Mouse (Mus musculus) CH12.LX (cell line): Measurements from ENCODE around the gene Lhfpl3. TPM values are rescaled to one million over a fixed set of nuclear protein-coding genes. Genes with fewer than 3 reads are reported as not detected.

Source experiments
- DNase-seq: peaks from one replicate; pipeline ENCODE4 v3.0.0-alpha.2; 2013; ENCODE audit errors: extremely low read depth
- H3K27ac ChIP-seq: 2 replicates; pipeline ENCODE4 v1.5.1; 2012; ENCODE audit warnings: low read depth, mild to moderate bottlenecking, control low read depth, moderate library complexity; ENCODE audit not compliant: insufficient read depth
- H3K27me3 ChIP-seq: replicated peaks from 2 replicates; pipeline ENCODE3; 2012; ENCODE audit warnings: inconsistent platforms
- H3K36me3 ChIP-seq, 2 experiments: replicated peaks in 1 of 2; 2 replicates each; pipeline versions ENCODE3 to v1.6.1; 2012; ENCODE audit warnings: inconsistent platforms in 1 of 2, low read length in 1 of 2, mild to moderate bottlenecking in 1 of 2, mixed read lengths in 1 of 2, moderate library complexity in 1 of 2; ENCODE audit not compliant: control insufficient read depth in 1 of 2, insufficient read depth in 1 of 2
- H3K4me1 ChIP-seq, 2 experiments: 2 replicates each; pipeline ENCODE4 v1.6.1; 2012; ENCODE audit warnings: inconsistent platforms in 1 of 2, moderate library complexity in 1 of 2; ENCODE audit not compliant: insufficient read depth in 2 of 2, control insufficient read depth in 1 of 2
- H3K4me2 ChIP-seq: 2 replicates; pipeline ENCODE4 v1.6.1; 2012; ENCODE audit warnings: low read depth, mild to moderate bottlenecking, control low read depth; ENCODE audit not compliant: poor library complexity, insufficient read depth, severe bottlenecking
- H3K4me3 ChIP-seq, 3 experiments: fragments of 150-350 bp in 1 of 3; sonication (generic) in 1 of 3; replicated peaks in 1 of 3; 2 replicates each; pipeline versions ENCODE3 to v1.5.1; 2011 to 2012; ENCODE audit warnings: low read depth in 2 of 3, low read length in 2 of 3, mild to moderate bottlenecking in 2 of 3, moderate library complexity in 2 of 3, control low read depth in 1 of 3, improper control_type of control experiment in 1 of 3, inconsistent platforms in 1 of 3, mixed read lengths in 1 of 3; ENCODE audit not compliant: poor library complexity in 1 of 3
- H3K79me2 ChIP-seq: replicated peaks from 2 replicates; pipeline ENCODE4 v1.6.1; 2012; ENCODE audit warnings: mild to moderate bottlenecking, moderate library complexity; ENCODE audit not compliant: control insufficient read depth, poor library complexity, insufficient read depth, severe bottlenecking; ENCODE audit errors: extremely low read depth
- H3K9ac ChIP-seq: 2 replicates; pipeline ENCODE4 v1.6.1; 2012; ENCODE audit warnings: low read depth, mild to moderate bottlenecking, control low read depth, moderate library complexity; ENCODE audit not compliant: insufficient read depth
- H3K9me3 ChIP-seq: replicated peaks from 2 replicates; pipeline ENCODE3; 2012; ENCODE audit warnings: low read length, inconsistent platforms, mixed read lengths
- BHLHE40 ChIP-seq: IDR thresholded peaks from 2 replicates; pipeline ENCODE4 v1.6.1; 2011; ENCODE audit warnings: mild to moderate bottlenecking, low read depth, low read length, improper control_type of control experiment
- CHD1 ChIP-seq: IDR thresholded peaks from 2 replicates; pipeline ENCODE4 v1.6.1; 2012; ENCODE audit warnings: low read depth, low read length, improper control_type of control experiment, inconsistent platforms
- CHD2 ChIP-seq: IDR thresholded peaks from 2 replicates; pipeline ENCODE4 v1.6.1; 2011; ENCODE audit warnings: low read length, improper control_type of control experiment
- CTCF ChIP-seq, 2 experiments: IDR thresholded peaks in 1 of 2; conservative IDR thresholded peaks in 1 of 2; 2 replicates each; pipeline ENCODE4 v1.5.1; 2011 to 2012; ENCODE audit warnings: low read depth in 2 of 2, low read length in 2 of 2, improper control_type of control experiment in 1 of 2, inconsistent platforms in 1 of 2, mild to moderate bottlenecking in 1 of 2, moderate library complexity in 1 of 2
- E2F4 ChIP-seq: IDR thresholded peaks from 2 replicates; pipeline ENCODE4 v1.6.1; 2011; ENCODE audit warnings: low read depth, low read length, improper control_type of control experiment; ENCODE audit not compliant: insufficient replicate concordance
- ELF1 ChIP-seq: IDR thresholded peaks from 2 replicates; pipeline ENCODE4 v1.6.1; 2014; ENCODE audit warnings: low read depth, mild to moderate bottlenecking, inconsistent platforms, low read length, improper control_type of control experiment
- EP300 ChIP-seq: IDR thresholded peaks from 2 replicates; pipeline ENCODE4 v1.6.1; 2011; ENCODE audit warnings: low read length, improper control_type of control experiment
- IRF4 ChIP-seq: IDR thresholded peaks from 2 replicates; pipeline ENCODE4 v1.6.1; 2014; ENCODE audit warnings: low read depth, mild to moderate bottlenecking, inconsistent platforms, low read length, improper control_type of control experiment
- JUND ChIP-seq: conservative IDR thresholded peaks from 2 replicates; pipeline ENCODE4 v1.6.1; 2011; ENCODE audit warnings: low read depth, low read length, improper control_type of control experiment
- MAFK ChIP-seq: IDR thresholded peaks from 2 replicates; pipeline ENCODE4 v1.6.1; 2011; ENCODE audit warnings: low read length, improper control_type of control experiment; ENCODE audit not compliant: insufficient replicate concordance
- MEF2A ChIP-seq: IDR thresholded peaks from 2 replicates; pipeline ENCODE4 v1.6.1; 2014; ENCODE audit warnings: low read depth, mild to moderate bottlenecking, inconsistent platforms, low read length, improper control_type of control experiment, borderline replicate concordance
- RAD21 ChIP-seq: IDR thresholded peaks from 2 replicates; pipeline ENCODE4 v1.6.1; 2011; ENCODE audit warnings: low read depth, mild to moderate bottlenecking, low read length, improper control_type of control experiment, moderate library complexity
- SMC3 ChIP-seq: IDR thresholded peaks from 2 replicates; pipeline ENCODE4 v1.6.1; 2011; ENCODE audit warnings: low read depth, low read length, improper control_type of control experiment
- USF1 ChIP-seq: IDR thresholded peaks from 2 replicates; pipeline ENCODE4 v1.6.1; 2014; ENCODE audit warnings: low read depth, mild to moderate bottlenecking, inconsistent platforms, low read length, improper control_type of control experiment
- ZKSCAN1 ChIP-seq: IDR thresholded peaks from 2 replicates; pipeline ENCODE4 v1.6.1; 2012; ENCODE audit warnings: low read depth, inconsistent platforms, low read length, improper control_type of control experiment, borderline replicate concordance
- ZNF384 ChIP-seq: IDR thresholded peaks from 2 replicates; pipeline ENCODE4 v1.6.1; 2012; ENCODE audit warnings: low read depth, low read length, improper control_type of control experiment, inconsistent platforms
- dilution Hi-C: fragments of 300-500 bp; cut with MboI; formaldehyde crosslinking; loops from 2 replicates; pipeline ENCODE4 v1.14.3; 2020; ENCODE audit warnings: low sequenced_read_pairs; ENCODE audit not compliant: extremely low pct_unique_long_range_greater_than_20kb, extremely low pct_ligation_motif_present
- in situ Hi-C: fragments of 300-500 bp; cut with MboI; formaldehyde crosslinking; loops from 3 replicates; pipeline ENCODE4 v1.14.3; 2019; ENCODE audit warnings: low sequenced_read_pairs, low pct_ligation_motif_present, low pct_unique_long_range_greater_than_20kb, mixed read lengths
- polyA plus RNA-seq: library from polyadenylated mRNA; unstranded; fragments of >175 nt; gene quantifications from 2 replicates; pipeline ENCODE4 v1.2.1, GENCODE M21; 2012; ENCODE audit warnings: low read depth; ENCODE audit not compliant: insufficient read length
- total RNA-seq, 2 experiments: library from RNA; depleted of rRNA; stranded (reverse); fragments of 300-350 nt in 1 of 2; fragments of >200 nt in 1 of 2; gene quantifications; 2 replicates each; pipeline ENCODE4 v1.2.3; 2012 to 2014

Gene Lhfpl3
- total and polyA plus RNA-seq, 3 experiments, result 0.08 to 0.11 TPM; not detected in 1

- in situ Hi-C loops, result loop anchor here (5.0 kb wide), 1 partner anchor 37 kb away; no protein-coding TSS in a partner anchor
- H3K9ac ChIP-seq, result no peak overlapping the region
- no peaks in the 10 kb centered on the region for H3K9me3 ChIP-seq
- H3K36me3 ChIP-seq, result no peaks in the 10 kb centered on the region
- no peak overlapping the region for H3K4me3 ChIP-seq
- H3K27ac ChIP-seq, result no peak overlapping the region
- dilution Hi-C loops, result no loop called here
- H3K4me2 ChIP-seq, result peak overlapping the region; percentile 37; the same call in 1 of the 2 replicates
- DNase-seq, result no peak
- no peaks in the 10 kb centered on the region for H3K79me2 ChIP-seq
- TF ChIP-seq IRF4 (peak; percentile 44; the same call in 1 of the 2 replicates), MAFK (no peak), BHLHE40 (0 out of 2 replicates have a peak, but pooled peaks have one; percentile 6)
- H3K27me3 ChIP-seq, result no peaks in the 10 kb centered on the region
- peaks cover 23 to 76% of the 10 kb centered on the region in 2 experiments for H3K4me1 ChIP-seq
These were observed 504.3 kb downstream of the Lhfpl3 start for GRCm38 (mm10) chr5:23249896-23250875.

DNA sequence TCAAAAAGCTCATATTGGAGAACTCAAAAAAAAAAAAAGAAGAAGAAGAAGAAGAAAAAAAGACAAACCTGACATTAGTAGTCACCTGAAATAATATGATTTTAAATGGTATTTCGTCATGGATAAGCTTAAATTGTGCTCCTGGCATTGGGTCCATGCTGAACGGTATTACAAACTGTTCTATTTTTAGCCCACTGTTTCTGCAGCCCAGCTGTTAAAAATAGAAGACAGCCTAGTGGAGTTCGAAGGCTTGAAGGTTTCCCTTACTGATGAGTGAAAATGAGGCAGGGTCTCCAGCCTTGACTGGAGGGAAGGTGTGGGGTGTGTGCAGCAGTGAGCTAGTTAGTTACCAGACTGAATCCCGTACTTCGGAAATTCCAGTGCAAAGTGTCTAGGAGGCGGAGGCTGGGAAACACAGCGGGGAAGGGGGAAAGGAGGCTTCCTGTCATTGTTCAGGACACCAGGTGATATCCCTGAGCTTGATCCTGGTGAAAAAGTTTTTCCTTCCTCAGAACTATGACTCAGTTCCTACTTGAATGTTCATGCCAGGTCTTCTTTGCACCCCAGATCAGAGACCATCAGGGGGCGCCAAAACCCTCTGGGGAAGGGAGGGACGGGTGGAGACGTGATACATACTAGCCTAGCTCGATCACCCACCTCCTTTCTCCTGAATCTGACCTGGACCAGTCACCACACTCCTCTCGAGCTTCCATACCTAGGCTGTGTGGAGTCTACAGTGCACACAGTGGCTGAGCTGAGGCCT lies 505.8 kb downstream of the Lhfpl3 start:
- in situ Hi-C loops (loop anchor here (5.0 kb wide), 1 partner anchor 36 kb away; no protein-coding TSS in a partner anchor), dilution Hi-C loops (no loop called here)
- TF ChIP-seq ZKSCAN1, result no peak
- peak; percentile 65 to 83 for TF ChIP-seq CTCF (conservative IDR thresholded peaks at IDR 0.05 in 1 of 2, IDR thresholded peaks at IDR 0.05 in 1 of 2; ENCODE audit: low read depth in 2 of 2, low read length in 2 of 2)
- TF ChIP-seq CHD1, result no peak
- no peak for TF ChIP-seq EP300
- no peak for TF ChIP-seq JUND
- no peak for TF ChIP-seq CHD2
- TF ChIP-seq E2F4, result no peak
- peak; percentile 79 for TF ChIP-seq MEF2A
- no peak for TF ChIP-seq ELF1
- TF ChIP-seq USF1, result no peak
- TF ChIP-seq RAD21, result peak; percentile 79
- peak; percentile 75 for TF ChIP-seq SMC3
- no peak for TF ChIP-seq ZNF384
- Histone ChIP-seq H3K9me3 (no peaks in the 10 kb centered on the region), H3K27me3 (no peaks in the 10 kb centered on the region), H3K4me2 (peak overlapping the region; percentile 34), H3K9ac (peak overlapping the region; percentile 41), H3K36me3 (no peaks in the 10 kb centered on the region), H3K27ac (no peak overlapping the region), H3K4me1 (peaks cover 24 to 76% of the 10 kb centered on the region in 2 experiments), H3K79me2 (no peaks in the 10 kb centered on the region), H3K4me3 (peak overlapping the region in 1 of 3 experiments; percentile 21)
- DNase-seq, result peak; percentile 84
